Mouse (Mus musculus): ENCODE measurements around the gene Gm45140.
"Not testable (repeated sequence)": the region's sequence is repeated elsewhere in the genome, so short reads cannot be mapped to it uniquely, and the experiment has no call there.

Gm45140 gene

GRCm38 (mm10) chr6:87776663-87777062, 58.9 kb downstream of the Gm45140 start:
- no peak for DNase-seq (ENCODE audit: low spot score)

DNA sequence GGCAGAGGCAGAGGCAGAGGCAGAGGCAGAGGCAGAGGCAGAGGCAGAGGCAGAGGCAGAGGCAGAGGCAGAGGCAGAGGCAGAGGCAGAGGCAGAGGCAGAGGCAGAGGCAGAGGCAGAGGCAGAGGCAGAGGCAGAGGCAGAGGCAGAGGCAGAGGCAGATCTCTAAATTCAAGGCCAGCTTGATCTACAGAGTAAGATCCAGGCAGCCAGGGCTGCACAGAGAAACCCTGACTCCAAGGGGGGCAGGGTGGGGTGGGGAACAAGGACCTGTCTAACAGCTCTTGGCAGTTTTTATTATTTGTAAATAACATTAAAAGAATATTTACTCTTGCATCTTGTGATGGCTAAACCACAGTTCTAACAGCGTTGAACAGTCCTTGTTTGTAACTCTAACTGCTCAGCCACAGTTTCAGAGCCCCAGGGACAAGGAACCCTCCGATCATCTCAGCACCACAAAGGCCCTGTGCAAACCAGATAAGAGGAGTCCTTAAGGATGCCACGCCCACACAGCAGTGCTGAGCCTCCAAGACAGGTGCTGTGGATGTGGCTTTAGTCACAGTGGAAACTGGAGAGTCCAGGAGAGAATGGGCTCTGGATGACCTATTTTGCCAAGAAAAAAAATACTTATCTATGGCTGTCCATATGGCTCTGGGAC, 59.9 kb downstream of the Gm45140 start:
- no peak for DNase-seq (ENCODE audit: low spot score)

DNA sequence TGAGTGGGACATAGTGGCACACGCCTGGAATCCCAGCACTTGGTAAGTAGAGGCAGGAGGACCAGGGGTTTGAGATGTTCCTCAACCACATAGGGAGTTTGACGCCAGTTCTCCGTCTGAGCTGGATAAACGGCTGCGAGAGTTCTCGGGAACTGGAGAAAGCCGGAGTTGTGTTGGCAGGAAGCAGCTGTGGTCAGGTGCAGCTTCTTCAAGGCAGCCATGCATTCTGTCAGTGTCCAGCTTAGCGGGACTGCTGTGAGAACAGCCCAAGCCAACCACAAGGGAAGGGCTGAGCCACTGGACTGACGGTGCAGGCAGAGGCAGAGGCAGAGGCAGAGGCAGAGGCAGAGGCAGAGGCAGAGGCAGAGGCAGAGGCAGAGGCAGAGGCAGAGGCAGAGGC, 60.7 kb downstream of the Gm45140 start:
- no peak for DNase-seq (ENCODE audit: low spot score)

DNA sequence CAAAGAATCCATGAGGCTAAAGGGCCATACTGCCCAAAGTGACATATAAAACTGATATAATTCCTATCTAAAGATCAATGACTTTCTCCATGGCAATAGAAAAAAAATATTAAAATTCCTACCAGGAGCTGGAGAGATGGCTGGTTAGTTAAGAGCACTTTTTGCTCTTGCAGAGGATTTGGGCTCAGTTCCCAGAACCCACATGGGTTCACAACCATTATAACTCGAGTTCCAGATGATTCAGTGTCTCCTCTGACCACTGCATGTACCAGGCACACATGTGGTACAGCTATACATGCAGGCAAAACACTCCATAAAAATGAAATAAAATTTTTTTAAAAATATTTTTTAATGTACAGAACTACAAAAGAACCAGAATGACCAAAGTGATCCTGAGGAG, 61.1 kb downstream of the Gm45140 start:
- no peak for DNase-seq (ENCODE audit: low spot score)

- no peak for DNase-seq (ENCODE audit: low spot score)
Measured at GRCm38 (mm10) chr6:87770626-87771025, 65.0 kb downstream of the Gm45140 start.

DNA sequence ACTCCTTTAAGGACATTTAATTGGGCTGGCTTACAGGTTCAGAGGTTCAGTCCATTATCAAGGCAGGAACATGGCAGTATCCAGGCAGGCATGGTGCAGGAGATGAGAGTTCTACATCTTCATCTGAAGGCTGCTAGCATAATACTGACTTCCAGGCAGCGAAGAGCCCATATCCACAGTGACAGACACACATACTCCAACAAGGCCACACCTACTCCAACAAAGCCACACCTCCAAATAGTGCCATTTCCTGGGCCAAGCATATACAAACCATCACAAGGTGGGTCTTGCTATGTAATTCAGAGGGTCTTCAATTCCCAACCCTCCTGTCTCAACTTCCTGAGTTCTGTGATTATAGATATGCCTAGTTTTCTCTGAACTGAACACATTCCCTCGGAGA, 71.3 kb downstream of the Gm45140 start:
- DNase-seq (ENCODE audit: low spot score), result not testable (repeated sequence)

- DNase-seq (ENCODE audit: low spot score), result peak; percentile 19
Measured at GRCm38 (mm10) chr6:87763376-87764280, 72.0 kb downstream of the Gm45140 start.

- DNase-seq (ENCODE audit: low spot score), result no peak
Measured at GRCm38 (mm10) chr6:87762161-87762560, 73.4 kb downstream of the Gm45140 start.

DNA sequence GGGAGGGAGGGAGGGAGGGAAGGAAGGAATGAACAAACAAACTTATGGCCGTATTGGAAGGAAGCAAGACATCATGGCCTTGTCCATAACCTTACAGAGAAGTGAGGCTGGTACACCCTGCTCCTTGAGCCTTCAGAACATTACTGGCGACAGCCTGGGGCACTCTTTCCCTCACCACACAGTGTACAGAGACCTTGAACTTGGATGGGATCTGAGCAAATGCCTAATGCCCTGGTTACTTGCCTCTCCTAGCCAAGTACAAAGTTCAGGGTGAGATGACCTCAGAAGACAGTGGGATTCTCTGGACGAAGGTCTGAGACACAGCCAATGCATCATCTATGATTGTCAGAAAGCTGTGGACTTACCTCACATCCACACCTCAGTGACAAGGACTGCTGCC, 75.7 kb downstream of the Gm45140 start:
- DNase-seq (ENCODE audit: low spot score), result no peak

- no peak for DNase-seq (ENCODE audit: low spot score)
Measured at GRCm38 (mm10) chr6:87759404-87759803, 76.2 kb downstream of the Gm45140 start.

DNA sequence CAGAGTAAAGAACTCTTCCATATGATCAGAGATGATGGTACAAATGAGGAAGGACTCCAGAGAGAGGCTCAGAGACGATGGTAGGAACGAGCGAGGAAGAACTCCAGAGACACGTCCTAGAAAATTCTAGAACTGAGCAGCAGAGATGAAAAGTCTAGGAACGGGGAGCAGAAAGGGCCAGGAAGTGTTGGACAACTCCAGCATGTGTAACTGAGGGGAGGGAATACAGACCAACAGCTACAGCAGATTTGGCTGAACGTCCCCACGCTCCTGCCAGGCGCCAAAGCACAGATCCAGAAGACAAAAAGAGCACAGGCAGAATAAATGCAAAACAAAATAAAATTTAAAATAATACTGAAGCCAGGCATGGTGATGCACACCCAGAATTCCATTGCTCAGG, 78.7 kb downstream of the Gm45140 start:
- DNase-seq (ENCODE audit: low spot score), result no peak

GRCm38 (mm10) chr6:87755196-87755595, 80.4 kb downstream of the Gm45140 start:
- no peak for DNase-seq (ENCODE audit: low spot score)

DNA sequence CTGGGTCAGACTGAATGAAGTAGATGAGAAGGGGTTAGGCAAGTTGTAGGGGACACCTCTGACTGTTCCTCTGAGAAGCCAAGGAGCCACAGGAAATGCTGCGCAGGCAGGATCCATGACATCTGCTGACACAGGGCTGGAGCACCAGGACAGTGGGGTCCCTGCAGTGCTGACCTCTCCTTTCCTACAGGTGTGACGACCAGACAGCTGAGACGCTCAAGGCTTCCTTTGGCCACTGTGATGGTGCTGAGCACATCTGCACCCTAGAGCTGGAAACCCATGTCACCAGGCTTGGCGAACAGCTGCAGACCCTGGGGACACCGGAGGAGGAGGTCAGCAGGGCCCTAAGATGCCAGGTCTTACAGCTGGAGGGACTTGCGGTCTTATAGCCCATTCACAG, 84.0 kb downstream of the Gm45140 start:
- no peak for DNase-seq (ENCODE audit: low spot score)

DNA sequence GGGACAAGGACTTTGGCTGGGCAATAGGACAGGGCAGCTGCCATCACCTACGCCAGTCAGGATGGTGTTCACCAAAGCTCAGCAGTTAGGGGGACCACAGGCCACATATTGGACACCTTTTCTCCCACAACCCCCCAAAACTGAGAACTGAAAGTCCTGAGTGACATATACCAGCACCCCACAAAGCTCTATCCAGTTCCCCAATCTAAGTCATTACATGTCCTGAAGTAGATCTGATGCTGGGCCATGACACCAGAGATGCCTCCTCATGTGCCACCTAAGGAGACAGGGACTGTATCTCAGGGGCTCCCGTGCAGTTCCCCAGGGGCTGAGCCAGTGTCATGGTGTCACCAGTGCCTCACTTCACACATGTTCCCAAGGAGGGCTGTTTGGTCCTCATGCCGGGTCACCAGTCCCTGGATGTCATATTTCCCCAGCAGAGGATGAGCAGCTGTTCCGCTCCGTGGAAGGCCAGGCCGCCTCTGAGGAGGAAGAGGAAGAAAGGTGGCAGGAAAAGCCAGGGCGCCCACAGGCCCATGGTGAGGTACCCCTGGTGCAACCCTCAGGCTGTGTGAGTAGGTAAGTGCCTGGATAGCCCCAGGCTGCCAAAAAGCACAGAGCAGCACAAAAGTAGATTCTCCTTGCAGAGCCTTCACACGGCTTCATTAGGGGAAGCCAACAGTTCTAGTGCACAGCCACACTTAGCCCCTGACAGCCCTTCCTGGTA, 85.2 kb downstream of the Gm45140 start:
- no peak for DNase-seq (ENCODE audit: low spot score)

- no peak for DNase-seq (ENCODE audit: low spot score)
Measured at GRCm38 (mm10) chr6:87748531-87748930, 87.1 kb downstream of the Gm45140 start.

- no peak for DNase-seq (ENCODE audit: low spot score)
Measured at GRCm38 (mm10) chr6:87748078-87748477, 87.5 kb downstream of the Gm45140 start.

GRCm38 (mm10) chr6:87746849-87747248, 88.7 kb downstream of the Gm45140 start:
- DNase-seq (ENCODE audit: low spot score), result no peak

DNA sequence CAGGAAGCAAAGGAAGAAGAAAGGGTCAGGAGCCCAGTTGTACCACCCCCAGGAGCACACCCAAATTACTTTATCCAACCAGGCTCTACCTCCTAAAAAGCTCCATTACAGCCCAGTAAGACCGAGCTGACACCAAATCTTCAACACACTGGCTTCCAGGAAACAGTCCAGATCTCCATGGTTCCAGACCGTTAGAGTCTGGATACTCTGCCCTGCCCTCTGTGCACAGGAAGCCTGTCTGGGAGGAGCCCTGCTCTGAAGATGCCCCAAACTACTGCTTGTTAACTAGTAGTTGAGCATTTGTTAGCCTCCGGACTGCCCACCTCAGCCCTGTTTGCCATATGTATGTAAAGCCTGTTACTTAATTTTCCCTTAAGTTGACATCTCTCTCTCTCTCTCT, 89.5 kb downstream of the Gm45140 start:
- DNase-seq (ENCODE audit: low spot score), result no peak

GRCm38 (mm10) chr6:87745301-87745700, 90.3 kb downstream of the Gm45140 start:
- no peak for DNase-seq (ENCODE audit: low spot score)

GRCm38 (mm10) chr6:87744632-87745031, 91.0 kb downstream of the Gm45140 start:
- no peak for DNase-seq (ENCODE audit: low spot score)

GRCm38 (mm10) chr6:87743281-87743680, 92.3 kb downstream of the Gm45140 start:
- no peak for DNase-seq (ENCODE audit: low spot score)

DNA sequence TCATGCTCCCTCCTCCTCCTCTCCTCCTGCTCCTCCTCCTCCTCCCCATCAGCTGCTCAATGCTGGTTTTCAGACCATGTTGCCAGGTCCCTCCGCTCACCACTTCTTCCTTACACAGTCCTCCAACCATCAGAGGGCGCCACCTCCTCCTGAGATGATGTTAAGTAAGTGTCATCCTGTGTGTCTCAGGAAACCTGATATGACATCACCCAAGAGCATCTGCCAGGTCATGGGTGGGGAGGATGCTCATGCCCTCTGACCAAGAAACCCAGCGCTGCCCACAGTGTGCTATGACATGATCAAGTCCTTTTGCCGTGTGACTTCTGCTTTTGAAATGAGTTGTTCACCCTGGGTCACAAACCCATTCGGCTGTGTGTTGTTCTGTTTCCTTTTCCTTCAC, 92.8 kb downstream of the Gm45140 start:
- peak; percentile 28 for DNase-seq (ENCODE audit: low spot score)

DNA sequence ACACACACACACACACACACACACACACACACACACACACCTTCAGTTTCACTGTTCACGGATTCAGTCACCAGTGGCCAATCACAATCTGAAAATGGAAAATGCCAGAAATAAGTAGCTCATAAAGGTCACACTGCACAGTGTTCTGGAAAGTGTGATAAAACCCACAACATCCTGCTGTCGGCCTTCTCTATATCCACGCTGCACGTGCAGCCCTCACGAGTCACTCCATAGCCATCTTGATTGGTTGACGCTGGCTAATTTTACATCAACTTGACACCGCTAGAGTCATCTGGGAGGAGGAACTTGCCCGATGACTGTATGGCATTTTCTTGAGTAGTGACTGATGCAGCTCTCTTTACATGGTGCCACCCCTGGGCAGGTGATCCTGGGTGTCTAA, 93.6 kb downstream of the Gm45140 start:
- DNase-seq (ENCODE audit: low spot score), result peak; percentile 36

All from T-cell, adult 2 months (primary cell).